Mouse (Mus musculus) C2C12 (cell line): Measurements from ENCODE around the gene Fut8. TPM values are rescaled to one million over a fixed set of nuclear protein-coding genes. Genes with fewer than 3 reads are reported as not detected.

Source experiments
- H3K27me3 ChIP-seq: one replicate; pipeline ENCODE4 v1.6.1; 2011; ENCODE audit not compliant: control insufficient read depth, insufficient read depth, insufficient read length
- H3K36me3 ChIP-seq: one replicate; pipeline ENCODE4 v1.6.1; 2011; ENCODE audit not compliant: control insufficient read depth, insufficient read depth
- H3K4me3 ChIP-seq: one replicate; pipeline ENCODE4 v1.5.1; 2011; ENCODE audit warnings: mild to moderate bottlenecking, control low read depth; ENCODE audit not compliant: poor library complexity, insufficient read depth, severe bottlenecking
- H3K79me2 ChIP-seq: one replicate; pipeline ENCODE4 v1.6.1; 2011; ENCODE audit not compliant: control insufficient read depth, insufficient read depth
- H3K79me3 ChIP-seq: one replicate; pipeline ENCODE4 v1.6.1; 2011; ENCODE audit warnings: low read depth, control low read depth
- H3ac ChIP-seq: one replicate; pipeline ENCODE3; 2011; ENCODE audit warnings: low read depth; ENCODE audit not compliant: control insufficient read depth, insufficient read length
- CEBPB ChIP-seq: IDR thresholded peaks from one replicate; pipeline ENCODE4 v1.6.1; 2011; ENCODE audit warnings: low read depth, mild to moderate bottlenecking, control low read depth, moderate library complexity
- CTCF ChIP-seq: IDR thresholded peaks from one replicate; pipeline ENCODE4 v1.5.1; 2011; ENCODE audit not compliant: control insufficient read depth, insufficient read depth, insufficient read length
- FOSL1 ChIP-seq: IDR thresholded peaks from one replicate; pipeline ENCODE4 v1.8.0; 2011; ENCODE audit warnings: mild to moderate bottlenecking, low read length; ENCODE audit not compliant: poor library complexity, insufficient read depth, severe bottlenecking
- MAX ChIP-seq: IDR thresholded peaks from one replicate; pipeline ENCODE4 v1.6.1; 2011; ENCODE audit warnings: mild to moderate bottlenecking, control low read depth
- MYOD1 ChIP-seq: IDR thresholded peaks from one replicate; pipeline ENCODE4 v1.6.1; 2011; ENCODE audit warnings: low read depth; ENCODE audit not compliant: control insufficient read depth, insufficient read length
- MYOG ChIP-seq: IDR thresholded peaks from one replicate; pipeline ENCODE4 v1.6.1; 2011; ENCODE audit not compliant: control insufficient read depth, insufficient read length; ENCODE audit errors: extremely low read depth
- USF1 ChIP-seq: IDR thresholded peaks from one replicate; pipeline ENCODE4 v1.6.1; 2011; ENCODE audit warnings: low read depth, mild to moderate bottlenecking, control low read depth, moderate library complexity
- polyA plus RNA-seq: library from polyadenylated mRNA; unstranded; fragments of >200 nt; fragmentation: generic; extraction: Trizol; gene quantifications from one replicate; pipeline ENCODE4 v1.2.1, GENCODE M21; 2012; ENCODE audit warnings: missing spikeins

Gene Fut8
- polyA plus RNA-seq, 1 experiment, result 12.6 TPM

GRCm38 (mm10) chr12:77491478-77491877 lies 253.6 kb downstream of the Fut8 start:
- no peaks in the 10 kb centered on the region for H3K79me3 ChIP-seq
- no peak overlapping the region for H3ac ChIP-seq
- H3K79me2 ChIP-seq, result no peaks in the 10 kb centered on the region
- H3K36me3 ChIP-seq, result no peaks in the 10 kb centered on the region
- peaks cover 3% of the 10 kb centered on the region for H3K27me3 ChIP-seq
- TF ChIP-seq CTCF, result no peak
- no peak for TF ChIP-seq MYOG
- TF ChIP-seq CEBPB, result no peak
- TF ChIP-seq MAX, result no peak
- no peak for TF ChIP-seq USF1
- H3K4me3 ChIP-seq, result no peak overlapping the region

- peaks cover 3% of the 10 kb centered on the region for H3K27me3 ChIP-seq
- no peak for TF ChIP-seq MYOG
- no peak for TF ChIP-seq CTCF
- no peak for TF ChIP-seq MAX
- TF ChIP-seq CEBPB, result no peak
- TF ChIP-seq FOSL1, result no peak
- no peak for TF ChIP-seq MYOD1
- no peak for TF ChIP-seq USF1
- H3K79me3 ChIP-seq, result no peaks in the 10 kb centered on the region
- no peaks in the 10 kb centered on the region for H3K79me2 ChIP-seq
- no peak overlapping the region for H3ac ChIP-seq
- no peaks in the 10 kb centered on the region for H3K36me3 ChIP-seq
- no peak overlapping the region for H3K4me3 ChIP-seq
Observed at GRCm38 (mm10) chr12:77495781-77496180, 257.9 kb downstream of the Fut8 start.

- H3K36me3 ChIP-seq, result no peaks in the 10 kb centered on the region
- H3ac ChIP-seq, result no peak overlapping the region
- H3K27me3 ChIP-seq, result peaks cover 3% of the 10 kb centered on the region
- H3K79me3 ChIP-seq, result no peaks in the 10 kb centered on the region
- H3K79me2 ChIP-seq, result no peaks in the 10 kb centered on the region
- H3K4me3 ChIP-seq, result no peak overlapping the region
- TF ChIP-seq CEBPB (no peak), MAX (no peak), FOSL1 (no peak), USF1 (no peak), CTCF (no peak), MYOG (no peak), MYOD1 (no peak)
Observed at GRCm38 (mm10) chr12:77498153-77498552, 260.2 kb downstream of the Fut8 start.

- Histone ChIP-seq H3K79me3 (no peaks in the 10 kb centered on the region), H3K79me2 (no peaks in the 10 kb centered on the region), H3K4me3 (no peak overlapping the region), H3K27me3 (peaks cover 3% of the 10 kb centered on the region), H3ac (no peak overlapping the region), H3K36me3 (no peaks in the 10 kb centered on the region)
- TF ChIP-seq MYOD1 (no peak), CTCF (no peak), MAX (no peak), CEBPB (no peak), MYOG (no peak), USF1 (no peak), FOSL1 (no peak)
Observed at GRCm38 (mm10) chr12:77500439-77501055, 262.6 kb downstream of the Fut8 start.

GRCm38 (mm10) chr12:77501466-77502240 lies 263.7 kb downstream of the Fut8 start:
- H3K79me2 ChIP-seq, result no peaks in the 10 kb centered on the region

GRCm38 (mm10) chr12:77502243-77502642 lies 264.3 kb downstream of the Fut8 start:
- no peak overlapping the region for H3ac ChIP-seq
- no peaks in the 10 kb centered on the region for H3K79me3 ChIP-seq
- H3K36me3 ChIP-seq, result no peaks in the 10 kb centered on the region
- no peaks in the 10 kb centered on the region for H3K79me2 ChIP-seq
- TF ChIP-seq MYOD1, result no peak
- H3K27me3 ChIP-seq, result no peaks in the 10 kb centered on the region
- no peak overlapping the region for H3K4me3 ChIP-seq

More at GRCm38 (mm10) chr12:77501466-77502240, 263.7 kb downstream of the Fut8 start:
- no peaks in the 10 kb centered on the region for H3K36me3 ChIP-seq
- H3ac ChIP-seq, result no peak overlapping the region
- no peak for TF ChIP-seq USF1
- TF ChIP-seq MYOG, result no peak
- no peak for TF ChIP-seq CTCF
- TF ChIP-seq FOSL1, result no peak
- no peak for TF ChIP-seq CEBPB
- no peak for TF ChIP-seq MYOD1
- TF ChIP-seq MAX, result no peak
- H3K79me3 ChIP-seq, result no peaks in the 10 kb centered on the region
- H3K27me3 ChIP-seq, result no peaks in the 10 kb centered on the region
- no peak overlapping the region for H3K4me3 ChIP-seq
